Mouse (Mus musculus): ENCODE data around the gene Pced1a.
"Not testable (repeated sequence)": the region's sequence is repeated elsewhere in the genome, so short reads cannot be mapped to it uniquely, and the experiment has no call there.

Pced1a gene

GRCm38 (mm10) chr2:130388796-130389195 is 35.7 kb downstream of the Pced1a start:
- no peak for DNase-seq

- DNase-seq, result no peak
Observed at GRCm38 (mm10) chr2:130386212-130386611, 38.3 kb downstream of the Pced1a start.

- DNase-seq, result no peak
Observed at GRCm38 (mm10) chr2:130383895-130384294, 40.6 kb downstream of the Pced1a start.

GRCm38 (mm10) chr2:130383205-130383604 is 41.3 kb downstream of the Pced1a start:
- no peak for DNase-seq

- DNase-seq, result peak in 1 of 2 experiments; percentile 13
Observed at GRCm38 (mm10) chr2:130374951-130375350, 49.5 kb downstream of the Pced1a start.

- DNase-seq, result not testable (repeated sequence)
Observed at GRCm38 (mm10) chr2:130373026-130373425, 51.5 kb downstream of the Pced1a start.

- DNase-seq, result no peak
Observed at GRCm38 (mm10) chr2:130367386-130367785, 57.1 kb downstream of the Pced1a start.
